Mouse (Mus musculus) limb, embryonic 14.5 days (tissue): ENCODE measurements at regions not wholly inside any gene's neighbourhood (a gene's known extent, or its start where the extent isn't known, plus 50 kb on each side); places are given as distances from the start of the nearest gene placed in this dataset.

Experiments used
- ATAC-seq: fragments of 200-750 bp; cut with Nextera tagmentation; 2 replicates; pipeline ENCODE4 v1.8.0; 2017; ENCODE audit warnings: low read depth, moderate number of reproducible peaks, moderate TSS enrichment; ENCODE audit not compliant: low FRiP score
- DNase-seq: peaks from one replicate; pipeline ENCODE4 v3.0.0-alpha.2; 2015; ENCODE audit warnings: low spot score
- H3K27ac ChIP-seq: fragments of 300-500 bp; sonication (generic); replicated peaks from 2 replicates; pipeline ENCODE4 v1.5.1; 2014; ENCODE audit warnings: low read depth, mild to moderate bottlenecking, low read length, moderate library complexity, mixed read lengths
- H3K27me3 ChIP-seq: fragments of 300-500 bp; sonication (generic); 2 replicates; pipeline ENCODE4 v1.6.1; 2014; ENCODE audit warnings: low read length, mixed read lengths; ENCODE audit not compliant: control insufficient read depth, insufficient read depth
- H3K36me3 ChIP-seq: fragments of 300-500 bp; sonication (generic); 2 replicates; pipeline ENCODE4 v1.6.1; 2014; ENCODE audit warnings: mild to moderate bottlenecking, low read length, moderate library complexity, mixed read lengths; ENCODE audit not compliant: control insufficient read depth, insufficient read depth
- H3K4me1 ChIP-seq: fragments of 300-500 bp; sonication (generic); 2 replicates; pipeline ENCODE4 v1.6.1; 2014; ENCODE audit warnings: antibody characterized with exemption, low read length, mixed read lengths; ENCODE audit not compliant: control insufficient read depth, insufficient read depth
- H3K4me2 ChIP-seq: fragments of 300-500 bp; sonication (generic); replicated peaks from 2 replicates; pipeline ENCODE4 v1.6.1; 2014; ENCODE audit warnings: low read depth, mild to moderate bottlenecking, low read length, moderate library complexity; ENCODE audit not compliant: severe bottlenecking
- H3K4me3 ChIP-seq: fragments of 300-500 bp; sonication (generic); replicated peaks from 2 replicates; pipeline ENCODE4 v1.5.1; 2014; ENCODE audit warnings: low read length
- H3K9ac ChIP-seq: fragments of 300-500 bp; sonication (generic); 2 replicates; pipeline ENCODE4 v1.6.1; 2014; ENCODE audit warnings: mild to moderate bottlenecking, low read depth, low read length, moderate library complexity; ENCODE audit not compliant: severe bottlenecking
- H3K9me3 ChIP-seq: fragments of 300-500 bp; sonication (generic); 2 replicates; pipeline ENCODE4 v1.6.1; 2016; ENCODE audit warnings: low read length; ENCODE audit not compliant: control insufficient read depth
- POLR2A ChIP-seq: fragments of 200-500 bp; IDR thresholded peaks from 2 replicates; pipeline ENCODE4 v1.8.0; 2012; ENCODE audit warnings: inconsistent platforms, mild to moderate bottlenecking, moderate library complexity, borderline replicate concordance; ENCODE audit not compliant: insufficient read depth, insufficient read length; ENCODE audit errors: extremely low read depth
- WGBS: fragments of 180-500 bp; shearing (Covaris S2); extraction: QIAGEN DNeasy Blood & Tissue Kit; methylation state at CpG from one replicate; pipeline ENCODE4 v1.1.7; 2014; 5-methylcytosine and 5-hydroxymethylcytosine counted together

- ATAC-seq, result no peak; the same call in 1 of the 2 replicates
- Histone ChIP-seq H3K4me2 (no peak overlapping the region), H3K4me3 (no peak overlapping the region), H3K27me3 (no peaks in the 10 kb centered on the region), H3K36me3 (no peaks in the 10 kb centered on the region), H3K9me3 (no peaks in the 10 kb centered on the region), H3K9ac (no peak overlapping the region), H3K27ac (no peak overlapping the region), H3K4me1 (no peaks in the 10 kb centered on the region)
- WGBS, result 56% methylated on average over 6 of the region's 6 CpGs
- peak; percentile 55 for DNase-seq
- TF ChIP-seq POLR2A, result no peak
These were observed 240.2 kb downstream of the Mreg start for GRCm38 (mm10) chr1:71971943-71972342.

- Histone ChIP-seq H3K4me3 (no peak overlapping the region), H3K27me3 (no peaks in the 10 kb centered on the region), H3K9ac (no peak overlapping the region), H3K4me1 (no peaks in the 10 kb centered on the region), H3K4me2 (no peak overlapping the region), H3K9me3 (no peaks in the 10 kb centered on the region), H3K36me3 (no peaks in the 10 kb centered on the region), H3K27ac (no peak overlapping the region)
- no peak for ATAC-seq
- no peak for TF ChIP-seq POLR2A
- DNase-seq, result no peak
- WGBS, result 85% methylated on average over 2 of the region's 2 CpGs
These were observed 241.3 kb downstream of the Mreg start for GRCm38 (mm10) chr1:71970771-71971170.

GRCm38 (mm10) chr1:71967574-71968104, 244.5 kb downstream of the Mreg start:
- no peaks in the 10 kb centered on the region for H3K9me3 ChIP-seq
- TF ChIP-seq POLR2A, result no peak
- no peaks in the 10 kb centered on the region for H3K36me3 ChIP-seq
- DNase-seq (no peak), ATAC-seq (no peak)
- H3K27me3 ChIP-seq, result no peaks in the 10 kb centered on the region
- H3K27ac ChIP-seq, result no peak overlapping the region
- no peak overlapping the region for H3K4me2 ChIP-seq
- no peak overlapping the region for H3K9ac ChIP-seq
- H3K4me3 ChIP-seq, result no peak overlapping the region
- H3K4me1 ChIP-seq, result no peaks in the 10 kb centered on the region
- WGBS, result 91% methylated on average over 6 of the region's 6 CpGs

GRCm38 (mm10) chr1:71964450-71965126, 247.5 kb downstream of the Mreg start:
- H3K9me3 ChIP-seq, result no peaks in the 10 kb centered on the region
- H3K4me3 ChIP-seq, result no peak overlapping the region
- H3K9ac ChIP-seq, result no peak overlapping the region
- 87% methylated on average over 4 of the region's 4 CpGs for WGBS
- H3K27ac ChIP-seq, result no peak overlapping the region
- TF ChIP-seq POLR2A, result no peak
- no peaks in the 10 kb centered on the region for H3K27me3 ChIP-seq
- DNase-seq (no peak), ATAC-seq (no peak)
- no peak overlapping the region for H3K4me2 ChIP-seq
- no peaks in the 10 kb centered on the region for H3K36me3 ChIP-seq
- H3K4me1 ChIP-seq, result no peaks in the 10 kb centered on the region

GRCm38 (mm10) chr1:71956940-71957339, 255.2 kb downstream of the Mreg start:
- Histone ChIP-seq H3K27ac (no peak overlapping the region), H3K9me3 (no peaks in the 10 kb centered on the region), H3K36me3 (no peaks in the 10 kb centered on the region), H3K4me2 (no peak overlapping the region), H3K9ac (no peak overlapping the region), H3K4me3 (no peak overlapping the region), H3K4me1 (peaks cover 5% of the 10 kb centered on the region; the same call in 1 of the 2 replicates), H3K27me3 (no peaks in the 10 kb centered on the region)
- DNase-seq, result no peak
- TF ChIP-seq POLR2A, result no peak
- 63% methylated on average over 3 of the region's 3 CpGs for WGBS
- ATAC-seq, result no peak
